Mouse (Mus musculus): ENCODE results near the gene Anks6.

Gene Anks6

DNA sequence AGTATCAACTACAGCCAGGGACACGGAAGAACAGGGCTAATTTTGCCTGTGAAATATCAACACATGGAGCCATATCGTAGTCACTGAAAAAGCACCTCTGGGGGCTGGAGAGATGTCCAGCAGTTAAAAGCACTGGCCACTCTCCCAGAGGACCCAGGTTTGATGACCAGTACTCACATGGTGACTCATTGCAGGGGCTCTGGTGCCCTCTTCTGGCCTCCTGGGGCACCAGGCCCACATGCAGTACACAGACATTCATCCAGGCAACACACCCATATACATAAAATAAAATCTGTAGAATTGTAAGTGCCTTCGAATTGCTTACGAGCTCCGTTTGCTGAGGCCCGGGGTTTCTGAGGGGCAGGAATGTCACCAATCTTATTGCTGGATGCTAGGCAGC, 10.3 kb downstream of the Anks6 start:
- no peak for DNase-seq (ENCODE audit: low spot score)

GRCm38 (mm10) chr4:47043866-47044265, 13.4 kb downstream of the Anks6 start:
- no peak for DNase-seq (ENCODE audit: low spot score)

- DNase-seq (ENCODE audit: low spot score), result no peak
Observed at GRCm38 (mm10) chr4:47039586-47039985, 17.6 kb downstream of the Anks6 start.

- DNase-seq (ENCODE audit: low spot score), result peak; percentile 82
Observed at GRCm38 (mm10) chr4:47037321-47037657, 19.9 kb downstream of the Anks6 start.

DNA sequence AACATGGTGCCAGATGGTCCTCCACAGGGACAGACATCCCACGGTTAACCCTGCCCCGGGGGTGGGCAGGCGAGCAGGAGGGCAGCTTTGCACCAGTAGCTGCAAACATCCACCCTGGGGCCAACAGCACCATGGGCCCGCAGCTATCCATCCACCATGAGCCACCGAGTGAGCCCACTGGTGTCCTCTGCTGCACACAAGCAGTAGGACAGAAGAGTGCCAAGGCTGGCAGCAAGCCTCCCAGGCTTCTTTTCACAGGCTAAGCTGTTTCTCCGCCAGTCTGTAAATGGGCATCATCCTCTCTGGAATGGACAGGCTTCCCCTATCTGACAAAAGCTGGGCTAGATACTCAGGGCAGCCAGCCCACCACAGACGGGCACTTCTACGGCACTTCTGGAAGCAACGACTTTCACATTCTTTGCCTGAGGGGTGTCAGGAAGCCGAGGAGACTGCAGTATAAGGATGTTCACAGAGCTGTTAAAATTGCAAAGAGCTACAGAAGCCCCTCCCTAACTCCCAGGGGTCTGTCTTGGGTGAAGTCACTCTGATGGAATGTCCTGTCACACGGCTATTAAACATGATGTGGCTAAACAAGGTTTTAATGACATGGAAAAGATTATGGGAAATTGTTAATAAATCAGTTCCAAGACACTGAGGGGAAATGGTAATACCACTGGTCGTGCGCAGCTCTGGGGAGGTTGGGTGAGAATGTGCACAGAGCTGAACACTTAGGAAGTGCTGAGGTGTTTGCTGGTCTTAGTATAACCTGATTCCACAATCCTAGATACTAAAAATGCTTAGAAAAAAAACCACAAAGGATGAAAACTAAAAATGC, 20.5 kb downstream of the Anks6 start:
- DNase-seq (ENCODE audit: low spot score), result no peak

- no peak for DNase-seq (ENCODE audit: low spot score)
Observed at GRCm38 (mm10) chr4:47035536-47035935, 21.7 kb downstream of the Anks6 start.

DNA sequence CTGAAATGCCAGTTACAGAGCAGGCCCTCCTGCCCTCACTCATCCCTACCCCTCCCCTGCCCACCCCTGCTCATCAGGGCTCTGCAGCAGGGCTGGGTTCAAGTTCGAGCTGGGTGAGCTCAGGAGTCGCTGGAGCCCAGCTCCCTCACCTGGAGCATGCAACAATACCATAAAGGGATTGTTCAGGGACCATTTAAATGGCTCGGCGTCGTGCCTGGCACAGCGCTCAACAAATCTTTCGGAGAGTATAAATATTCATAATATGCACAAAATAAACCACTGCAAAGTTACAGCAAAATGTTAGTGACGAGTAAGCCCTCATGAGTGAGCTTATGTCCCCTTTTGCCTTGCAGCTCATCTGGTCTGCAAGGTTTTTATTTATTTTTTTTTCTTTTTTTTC, 25.1 kb downstream of the Anks6 start:
- DNase-seq (ENCODE audit: low spot score), result no peak

DNA sequence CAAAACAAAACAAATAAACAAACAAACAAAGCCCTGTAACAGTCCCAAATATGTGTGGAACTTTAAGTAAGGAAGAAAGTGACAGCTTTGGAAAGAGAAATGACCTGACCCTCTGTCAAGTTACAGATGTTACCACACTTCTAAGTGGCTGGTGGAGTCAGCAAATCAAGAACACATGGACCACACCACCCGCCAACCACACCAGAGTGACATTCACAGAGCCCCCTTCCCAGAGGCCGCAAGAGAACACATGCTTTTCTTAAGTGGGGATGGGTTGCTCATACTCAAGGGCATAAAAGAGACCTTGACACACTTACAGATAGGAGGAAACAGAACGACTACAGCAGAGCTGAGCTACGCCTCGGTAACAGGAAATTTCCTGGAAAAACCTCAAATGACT, 28.4 kb downstream of the Anks6 start:
- no peak for DNase-seq (ENCODE audit: low spot score)

GRCm38 (mm10) chr4:47023949-47024348, 33.3 kb downstream of the Anks6 start:
- no peak for DNase-seq (ENCODE audit: low spot score)

- no peak for DNase-seq (ENCODE audit: low spot score)
Observed at GRCm38 (mm10) chr4:47022804-47023603, 34.2 kb downstream of the Anks6 start.

GRCm38 (mm10) chr4:47020563-47020962, 36.7 kb downstream of the Anks6 start:
- DNase-seq (ENCODE audit: low spot score), result peak; percentile 64

DNA sequence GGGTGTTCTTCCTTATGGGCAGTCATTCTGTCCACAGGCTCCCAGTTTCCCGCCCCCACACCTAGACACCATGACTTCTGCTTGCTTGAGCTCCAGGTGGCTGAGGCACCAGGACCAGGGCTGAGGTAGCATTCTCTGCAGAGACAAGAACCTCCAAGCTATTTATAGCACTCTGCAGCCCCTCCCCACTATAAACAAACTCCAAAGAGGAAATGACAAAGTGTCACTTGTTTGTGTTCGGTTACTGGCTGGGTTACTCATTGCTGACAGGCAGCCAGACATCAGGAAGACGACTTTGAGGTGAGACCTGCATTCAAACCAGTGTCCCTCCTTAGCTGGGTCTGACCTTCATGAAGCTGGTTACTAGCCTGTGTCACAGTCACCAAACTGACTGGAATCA, 42.1 kb downstream of the Anks6 start:
- DNase-seq (ENCODE audit: low spot score), result no peak

DNA sequence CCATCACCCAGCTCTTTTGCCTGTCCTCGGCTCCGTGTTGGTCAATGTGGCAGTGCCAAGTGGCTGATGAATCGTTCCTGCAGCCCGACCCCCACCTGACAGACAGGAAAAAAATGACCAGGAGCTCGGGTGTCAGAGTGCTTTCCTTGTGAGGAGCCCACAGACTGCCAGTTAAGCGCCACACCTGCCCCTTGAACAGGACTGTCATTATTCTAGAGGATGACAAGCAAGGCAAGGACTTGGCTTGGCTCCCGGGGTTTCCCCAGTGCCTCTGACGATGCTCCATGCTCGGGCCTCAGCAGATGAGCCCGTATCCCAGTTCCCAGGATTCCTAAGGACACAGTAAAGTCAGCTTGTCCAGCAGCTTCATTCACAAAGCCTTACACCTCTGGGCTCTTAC, 44.8 kb downstream of the Anks6 start:
- DNase-seq (ENCODE audit: low spot score), result no peak

GRCm38 (mm10) chr4:47010400-47011231, 46.6 kb downstream of the Anks6 start:
- no peak for DNase-seq (ENCODE audit: low spot score)

GRCm38 (mm10) chr4:47000626-47001395, 56.4 kb downstream of the Anks6 start:
- DNase-seq (ENCODE audit: low spot score), result no peak

DNA sequence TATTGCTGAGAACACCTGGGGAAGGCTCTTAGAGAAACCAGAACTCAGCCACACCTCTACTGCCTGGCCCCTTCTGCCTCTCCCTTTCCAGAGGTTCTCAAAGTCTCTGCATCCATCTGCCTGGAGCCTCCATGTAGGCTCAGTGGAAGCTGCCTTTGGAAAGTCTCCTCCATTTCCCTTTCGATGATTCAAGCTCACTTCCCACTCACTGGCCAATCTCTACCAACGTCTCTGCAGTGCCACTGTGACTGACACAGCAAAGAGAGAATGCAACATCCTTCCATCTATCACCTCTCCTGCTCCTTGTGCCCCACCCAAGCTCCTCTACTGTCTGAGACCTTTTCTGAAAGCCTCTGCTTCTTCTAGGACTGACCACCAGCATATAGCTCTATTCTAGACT, 59.3 kb downstream of the Anks6 start:
- DNase-seq (ENCODE audit: low spot score), result no peak

DNA sequence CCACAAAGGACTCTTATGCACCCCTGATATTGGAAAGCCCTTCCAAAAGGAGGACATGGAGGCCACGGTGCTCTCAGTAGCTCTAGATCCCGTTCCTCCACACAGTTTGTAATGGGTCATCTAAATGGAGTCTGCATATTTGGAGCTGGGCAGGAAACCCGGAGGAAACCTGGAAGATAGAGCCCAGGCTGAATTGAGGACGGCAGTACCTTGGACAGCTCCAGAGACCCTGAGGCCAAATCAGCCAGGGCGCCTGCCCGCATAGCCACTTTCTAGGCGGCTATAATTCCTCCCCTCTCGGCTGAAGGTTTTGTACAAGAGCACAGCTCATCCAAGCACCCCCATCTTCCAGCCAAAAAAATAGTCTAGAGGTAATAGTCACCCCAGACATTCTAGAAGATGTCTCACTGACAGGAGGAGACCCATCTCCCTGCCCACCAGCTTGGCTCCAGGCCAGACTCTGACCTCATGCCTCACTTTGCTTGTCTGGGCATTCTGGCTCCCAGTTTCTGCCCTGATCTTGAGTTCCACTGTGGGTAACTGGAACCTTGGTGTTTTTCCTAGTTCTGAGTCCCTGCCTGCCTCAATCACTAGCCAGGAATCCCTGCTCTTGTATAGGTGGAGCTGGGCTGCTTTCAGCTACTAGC, 64.3 kb downstream of the Anks6 start:
- DNase-seq (ENCODE audit: low spot score), result peak; percentile 39

DNA sequence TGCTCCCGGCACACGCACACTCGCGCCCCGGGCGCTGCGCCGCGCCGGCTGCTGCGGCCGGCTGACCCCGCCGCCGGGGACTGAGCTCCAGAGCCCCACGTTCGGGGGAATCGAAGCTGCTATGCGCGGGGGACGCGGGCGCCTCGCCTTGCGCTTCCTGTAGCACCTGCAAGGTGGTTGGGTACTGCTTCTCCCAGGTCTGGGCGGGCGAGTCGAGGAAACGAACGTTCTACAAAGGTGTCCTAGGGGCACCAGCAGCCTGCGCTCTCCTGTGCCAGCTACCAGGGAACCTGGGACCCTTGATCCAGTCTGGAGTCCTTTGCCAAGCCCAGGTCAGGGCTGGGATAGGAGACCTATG, 65.3 kb downstream of the Anks6 start:
- DNase-seq (ENCODE audit: low spot score), result no peak

- no peak for DNase-seq (ENCODE audit: low spot score)
Observed at GRCm38 (mm10) chr4:46991016-46991958, 65.9 kb downstream of the Anks6 start, which contains the start of gene Gabbr2. Gabbr2 (minus strand) TSS chr4:46991873.
